Mouse (Mus musculus) spleen, postnatal 14 days (tissue): Measurements from ENCODE around the gene Mgat4c.
"Not testable (repeated sequence)": the region's sequence is repeated elsewhere in the genome, so short reads cannot be mapped to it uniquely, and the experiment has no call there.

Source experiments
- DNase-seq, 2 experiments: peaks; one replicate each; pipeline ENCODE4 v3.0.0; 2021 to 2022; ENCODE audit warnings: low spot score in 2 of 2

Gene Mgat4c

GRCm38 (mm10) chr10:102127340-102127739 lies 446.1 kb downstream of the Mgat4c start:
- DNase-seq = no peak

GRCm38 (mm10) chr10:102154865-102155264 lies 473.6 kb downstream of the Mgat4c start:
- DNase-seq = no peak

- DNase-seq = no peak
These were observed 474.6 kb downstream of the Mgat4c start for GRCm38 (mm10) chr10:102155853-102156252.

- no peak for DNase-seq
These were observed 477.5 kb downstream of the Mgat4c start for GRCm38 (mm10) chr10:102158809-102159208.

GRCm38 (mm10) chr10:102184726-102185125 lies 503.4 kb downstream of the Mgat4c start:
- no peak for DNase-seq

GRCm38 (mm10) chr10:102191646-102192045 lies 510.4 kb downstream of the Mgat4c start:
- DNase-seq = no peak

GRCm38 (mm10) chr10:102196850-102197249 lies 515.6 kb downstream of the Mgat4c start:
- no peak for DNase-seq

- DNase-seq = no peak
These were observed 557.4 kb downstream of the Mgat4c start for GRCm38 (mm10) chr10:102238558-102239211.

GRCm38 (mm10) chr10:102243897-102244296 lies 562.6 kb downstream of the Mgat4c start:
- no peak for DNase-seq

- DNase-seq = no peak
These were observed 563.3 kb downstream of the Mgat4c start for GRCm38 (mm10) chr10:102244601-102245000.

GRCm38 (mm10) chr10:102245269-102245668 lies 564.0 kb downstream of the Mgat4c start:
- DNase-seq = no peak

- DNase-seq = no peak
These were observed 627.7 kb downstream of the Mgat4c start for GRCm38 (mm10) chr10:102308892-102309479.

GRCm38 (mm10) chr10:102365685-102366381 lies 684.5 kb downstream of the Mgat4c start:
- DNase-seq = no peak

- DNase-seq = no peak
These were observed 689.3 kb downstream of the Mgat4c start for GRCm38 (mm10) chr10:102370576-102370975.

- DNase-seq = no peak
These were observed 690.8 kb downstream of the Mgat4c start for GRCm38 (mm10) chr10:102372111-102372510.

GRCm38 (mm10) chr10:102374061-102374460 lies 692.8 kb downstream of the Mgat4c start:
- no peak for DNase-seq

- no peak for DNase-seq
These were observed 696.1 kb downstream of the Mgat4c start for GRCm38 (mm10) chr10:102377377-102377776.

- no peak for DNase-seq
These were observed 707.9 kb downstream of the Mgat4c start for GRCm38 (mm10) chr10:102389223-102389622.

- DNase-seq = no peak
These were observed 736.5 kb downstream of the Mgat4c start for GRCm38 (mm10) chr10:102417654-102418272.

- not testable (repeated sequence) for DNase-seq
These were observed 753.8 kb downstream of the Mgat4c start for GRCm38 (mm10) chr10:102435048-102435447.

GRCm38 (mm10) chr10:102435467-102435866 lies 754.2 kb downstream of the Mgat4c start:
- DNase-seq = not testable (repeated sequence)
